Mouse (Mus musculus) monocyte, adult 59 days (primary cell): Measurements from ENCODE around the gene Slc16a1. TPM values are rescaled to one million over a fixed set of nuclear protein-coding genes. Genes with fewer than 3 reads are reported as not detected.

Experiments
- total RNA-seq, 2 experiments: library from RNA; stranded (reverse); gene quantifications; one replicate each; pipeline ENCODE4 v1.2.4; 2023

Slc16a1 gene
- 1 to 10 TPM; 5.0 to 6.0 TPM for total RNA-seq

DNA sequence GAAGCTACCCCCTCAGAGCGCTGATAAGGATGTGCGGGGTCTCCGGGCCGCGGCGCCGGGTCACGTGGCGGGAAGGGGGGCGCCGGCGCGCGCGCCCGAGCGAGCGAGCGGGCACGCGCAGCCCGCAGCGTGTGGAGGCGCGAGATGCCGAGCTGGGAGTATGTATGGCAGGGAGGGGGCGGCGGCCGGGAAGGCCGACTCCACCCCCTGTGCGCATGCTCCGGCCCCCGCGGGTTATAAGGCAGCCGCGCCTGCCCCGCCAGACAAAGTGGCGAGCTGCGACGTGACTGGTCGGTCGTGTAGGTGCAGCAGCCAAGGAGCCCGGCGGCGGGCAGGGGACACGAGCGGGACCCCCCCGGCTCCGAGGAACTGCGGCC is at the start of gene Slc16a1:
Gene Slc16a1, plus strand, starts transcription at position 266 of the 377 bp plus-strand sequence.

Other genes starting within 250 kb of the Slc16a1 start
- 10 to 100 TPM; 20.6 to 25.5 TPM for gene Lrig2, start 126.8 kb upstream of the Slc16a1 start, total RNA-seq
- not detected for gene Ppm1j, start 142.4 kb downstream of the Slc16a1 start, total RNA-seq
- not detected for gene Fam19a3, start 143.2 kb downstream of the Slc16a1 start, total RNA-seq
- 1 to 10 TPM; 7.5 to 7.6 TPM for gene Rhoc, start 149.7 kb downstream of the Slc16a1 start, total RNA-seq
- gene Mov10, start 179.9 kb downstream of the Slc16a1 start, total RNA-seq = 10 to 100 TPM; 15.4 to 16.9 TPM
- gene St7l, start 225.3 kb downstream of the Slc16a1 start, total RNA-seq = 10 to 100 TPM; 22.9 to 29.7 TPM
- 100 to 1,000 TPM; 202 TPM for gene Capza1, start 225.8 kb downstream of the Slc16a1 start, total RNA-seq